Mouse (Mus musculus) neural tube, embryonic 15.5 days (tissue): ENCODE measurements around the gene Etnk1. TPM values are rescaled to one million over a fixed set of nuclear protein-coding genes. Genes with fewer than 3 reads are reported as not detected.

Experiments
- ATAC-seq: fragments of 200-750 bp; cut with Nextera tagmentation; 2 replicates; pipeline ENCODE4 v1.8.0; 2017; ENCODE audit warnings: mild to moderate bottlenecking, moderate TSS enrichment, moderate library complexity; ENCODE audit not compliant: low FRiP score
- H3K27ac ChIP-seq: fragments of 300-500 bp; sonication (generic); replicated peaks from 2 replicates; pipeline ENCODE4 v1.5.1; 2015; ENCODE audit warnings: mild to moderate bottlenecking, inconsistent platforms
- H3K27me3 ChIP-seq: fragments of 300-500 bp; sonication (generic); replicated peaks from 2 replicates; pipeline ENCODE4 v1.6.1; 2015; ENCODE audit warnings: inconsistent platforms
- H3K36me3 ChIP-seq: fragments of 300-500 bp; sonication (generic); 2 replicates; pipeline ENCODE4 v1.6.1; 2015; ENCODE audit warnings: inconsistent platforms
- H3K4me1 ChIP-seq: fragments of 300-500 bp; sonication (generic); 2 replicates; pipeline ENCODE4 v1.6.1; 2015; ENCODE audit warnings: inconsistent platforms
- H3K4me2 ChIP-seq: fragments of 300-500 bp; sonication (generic); 2 replicates; pipeline ENCODE4 v1.6.1; 2015; ENCODE audit warnings: inconsistent platforms, mild to moderate bottlenecking, moderate library complexity
- H3K4me3 ChIP-seq: fragments of 300-500 bp; sonication (generic); replicated peaks from 2 replicates; pipeline ENCODE4 v1.5.1; 2015; ENCODE audit warnings: mild to moderate bottlenecking, inconsistent platforms
- H3K9ac ChIP-seq: fragments of 300-500 bp; sonication (generic); replicated peaks from 2 replicates; pipeline ENCODE4 v1.6.1; 2015; ENCODE audit warnings: mild to moderate bottlenecking, inconsistent platforms
- H3K9me3 ChIP-seq: fragments of 300-500 bp; sonication (generic); replicated peaks from 2 replicates; pipeline ENCODE4 v1.6.1; 2016; ENCODE audit warnings: inconsistent platforms
- WGBS: fragments of 180-500 bp; shearing (Covaris S2); methylation state at CpG from one replicate; pipeline ENCODE4 v1.1.7; 2015; ENCODE audit warnings: mixed read lengths; 5-methylcytosine and 5-hydroxymethylcytosine counted together
- polyA plus RNA-seq: library from polyadenylated mRNA; unstranded; fragments of >200 nt; fragmentation: Nextera tagmentation; extraction: Ambion mirVana; gene quantifications from 2 replicates; pipeline ENCODE4 v1.2.1, GENCODE M21; 2015

Etnk1 gene
- polyA plus RNA-seq, 1 experiment from 2014 or later: 42.0 TPM

DNA sequence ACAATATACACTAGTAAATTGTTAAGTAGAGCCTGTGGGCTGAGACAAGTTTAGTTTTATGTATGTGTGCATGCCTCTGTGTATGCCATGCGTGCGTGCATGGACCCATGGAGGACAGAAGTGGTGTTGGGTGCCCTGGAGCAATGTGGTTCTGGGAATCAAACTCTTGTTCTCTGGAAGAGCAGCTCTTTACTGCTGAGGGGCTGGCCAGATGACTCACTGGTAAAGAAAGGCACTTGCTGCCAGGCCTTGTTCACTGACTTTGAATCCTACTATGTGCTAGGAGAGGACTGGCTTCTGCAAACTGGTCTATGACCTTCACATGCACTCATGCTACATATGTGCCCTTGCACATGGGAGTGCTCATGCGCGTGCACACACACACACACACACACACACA, 7.2 kb downstream of the Etnk1 start:
- peaks cover 16% of the 10 kb centered on the region; the same call in 1 of the 2 replicates for H3K36me3 ChIP-seq
- no peak overlapping the region for H3K9ac ChIP-seq
- H3K4me1 ChIP-seq: peaks cover 27% of the 10 kb centered on the region
- no peak overlapping the region for H3K4me3 ChIP-seq
- no peak for ATAC-seq
- no peaks in the 10 kb centered on the region for H3K9me3 ChIP-seq
- H3K27me3 ChIP-seq: no peaks in the 10 kb centered on the region
- WGBS: 99% methylated on average over 4 of the region's 4 CpGs
- no peak overlapping the region for H3K27ac ChIP-seq
- H3K4me2 ChIP-seq: no peak overlapping the region

DNA sequence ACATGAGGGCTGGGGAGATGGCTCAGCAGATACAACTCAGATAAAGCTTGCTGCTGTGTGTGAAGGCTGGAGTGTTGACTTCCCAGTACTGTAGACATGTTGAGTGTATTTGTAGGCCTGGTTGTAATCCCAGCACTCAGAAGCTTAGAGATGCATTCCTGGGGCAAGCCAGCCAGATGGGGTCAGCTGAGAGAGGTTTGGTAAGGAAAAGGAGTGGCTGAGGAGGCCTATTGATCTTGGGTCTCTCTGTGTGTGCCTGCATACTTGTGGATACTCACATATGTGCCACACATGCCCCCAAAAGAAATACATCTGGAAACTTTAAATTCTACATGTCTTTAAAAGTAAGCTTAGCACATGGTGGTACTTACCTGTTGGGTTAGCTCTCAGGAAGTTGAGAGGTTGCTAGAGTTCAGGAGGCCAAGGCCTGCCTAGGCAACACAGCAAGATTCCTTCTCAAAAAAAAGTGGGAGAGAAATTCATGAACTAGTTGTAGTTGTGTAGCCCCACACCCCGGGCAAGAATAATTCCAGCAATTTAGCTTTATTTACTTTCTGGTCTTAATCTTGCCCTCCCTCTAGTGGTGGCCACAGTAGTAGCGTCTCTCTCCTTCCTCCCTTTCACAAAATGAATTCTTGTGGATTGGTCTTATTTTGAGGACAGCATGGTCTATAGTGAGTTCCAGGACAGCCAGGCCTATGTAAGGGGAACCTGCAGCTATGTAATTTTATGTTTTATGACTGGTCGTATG, 8.1 kb downstream of the Etnk1 start:
- Histone ChIP-seq H3K9me3 (no peaks in the 10 kb centered on the region), H3K27me3 (no peaks in the 10 kb centered on the region), H3K36me3 (peaks cover 16% of the 10 kb centered on the region), H3K4me3 (no peak overlapping the region), H3K9ac (no peak overlapping the region), H3K4me2 (no peak overlapping the region), H3K4me1 (peaks cover 19% of the 10 kb centered on the region), H3K27ac (no peak overlapping the region)
- 43% methylated on average over 3 of the region's 3 CpGs for WGBS
- ATAC-seq: peak; percentile 56

DNA sequence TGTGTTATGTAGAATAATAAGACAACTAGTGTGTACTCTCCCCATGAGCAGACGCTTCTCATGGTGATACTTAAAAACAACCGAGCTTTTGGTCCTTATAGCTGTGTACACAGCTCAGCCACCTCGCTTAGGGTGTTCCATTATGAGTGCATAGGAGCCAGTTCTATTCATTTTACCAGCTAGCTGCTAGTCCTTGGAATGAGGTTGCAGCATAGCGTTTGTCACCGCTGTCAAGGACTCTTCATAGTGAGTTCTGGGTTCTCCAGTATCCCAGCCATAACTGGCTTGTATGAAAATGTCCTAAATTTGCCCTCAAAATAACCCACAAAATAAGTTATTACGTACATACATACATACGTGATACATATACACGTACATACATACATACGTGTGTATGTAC, 9.1 kb downstream of the Etnk1 start:
- Histone ChIP-seq H3K4me3 (no peak overlapping the region), H3K4me1 (peaks cover 10% of the 10 kb centered on the region), H3K36me3 (peaks cover 18% of the 10 kb centered on the region), H3K27ac (no peak overlapping the region), H3K9me3 (no peaks in the 10 kb centered on the region), H3K9ac (no peak overlapping the region), H3K27me3 (no peaks in the 10 kb centered on the region), H3K4me2 (no peak overlapping the region)
- WGBS: 96% methylated on average over 9 of the region's 9 CpGs
- ATAC-seq: no peak

DNA sequence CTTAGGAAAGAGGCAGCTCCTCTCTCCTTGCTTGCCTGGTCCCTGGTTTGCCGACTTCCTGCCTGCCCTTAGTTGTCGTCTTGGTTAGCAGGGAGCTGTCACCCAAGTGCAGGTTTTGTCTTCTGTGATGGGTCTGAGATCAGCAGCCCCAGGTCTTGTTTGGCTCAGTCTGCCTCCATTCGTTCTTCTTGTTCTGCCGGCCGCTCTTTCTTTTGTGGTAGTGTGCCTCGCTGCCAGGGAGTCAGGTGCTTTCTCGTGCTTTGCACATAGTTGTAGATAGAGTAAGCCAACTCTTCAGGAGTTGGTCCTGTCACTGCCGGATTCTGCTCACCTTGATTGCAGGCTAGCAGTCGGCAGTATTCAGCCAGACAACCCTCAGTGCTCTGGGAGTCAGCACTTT, 9.6 kb downstream of the Etnk1 start:
- 85% methylated on average over 9 of the region's 9 CpGs for WGBS
- H3K27me3 ChIP-seq: no peaks in the 10 kb centered on the region
- H3K4me1 ChIP-seq: peaks cover 5% of the 10 kb centered on the region; the same call in 1 of the 2 replicates
- H3K9me3 ChIP-seq: no peaks in the 10 kb centered on the region
- H3K9ac ChIP-seq: no peak overlapping the region
- no peak overlapping the region for H3K27ac ChIP-seq
- no peak overlapping the region for H3K4me2 ChIP-seq
- no peak for ATAC-seq
- no peak overlapping the region for H3K4me3 ChIP-seq
- peaks cover 16% of the 10 kb centered on the region; the same call in 1 of the 2 replicates for H3K36me3 ChIP-seq

DNA sequence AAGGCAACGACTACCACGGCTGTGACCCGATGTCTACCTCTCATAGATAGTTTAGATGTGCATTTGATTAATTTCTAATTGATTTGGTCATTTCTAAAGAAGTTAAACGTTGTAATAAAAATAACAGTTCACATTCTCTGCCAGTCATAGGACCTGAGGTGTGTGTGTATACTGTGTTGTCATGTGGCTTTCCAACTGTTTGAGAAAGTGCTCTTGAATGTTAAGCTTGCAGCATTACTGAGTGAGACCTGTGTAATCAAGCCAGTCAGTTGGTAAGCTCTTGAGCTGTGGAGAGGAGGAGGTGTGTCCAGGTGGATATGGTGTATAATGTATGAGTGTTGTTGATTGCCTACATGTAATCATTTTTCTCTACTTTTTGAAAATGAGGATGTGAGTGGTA, 12.2 kb downstream of the Etnk1 start:
- no peak overlapping the region for H3K27ac ChIP-seq
- no peaks in the 10 kb centered on the region for H3K9me3 ChIP-seq
- 92% methylated on average over 4 of the region's 4 CpGs for WGBS
- H3K4me2 ChIP-seq: no peak overlapping the region
- no peak for ATAC-seq
- H3K9ac ChIP-seq: no peak overlapping the region
- H3K27me3 ChIP-seq: no peaks in the 10 kb centered on the region
- H3K36me3 ChIP-seq: peaks cover 21% of the 10 kb centered on the region
- H3K4me1 ChIP-seq: peaks cover 4% of the 10 kb centered on the region; the same call in 1 of the 2 replicates
- no peak overlapping the region for H3K4me3 ChIP-seq

DNA sequence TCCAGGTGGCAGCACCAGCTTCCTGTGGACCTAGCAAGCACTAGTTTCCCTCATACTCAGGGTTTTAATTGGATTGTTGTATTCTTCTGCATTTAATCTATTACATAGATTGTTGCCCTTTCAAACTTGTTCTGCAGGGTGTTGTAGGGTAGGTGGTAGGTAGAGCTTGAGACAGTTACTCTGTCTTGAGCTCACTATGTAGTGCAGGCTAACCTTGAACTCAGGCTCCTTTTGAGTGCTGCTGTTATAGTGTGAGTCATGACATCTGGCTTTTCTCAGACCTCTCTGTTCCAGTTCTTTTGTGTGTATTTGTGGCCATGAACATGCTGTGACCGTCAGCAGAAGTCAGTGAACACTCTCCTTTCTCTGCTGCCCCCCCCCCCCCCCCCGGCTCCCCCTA, 12.7 kb downstream of the Etnk1 start:
- Histone ChIP-seq H3K9ac (no peak overlapping the region), H3K4me1 (peaks cover 4% of the 10 kb centered on the region; the same call in 1 of the 2 replicates), H3K27ac (no peak overlapping the region), H3K4me3 (no peak overlapping the region), H3K27me3 (no peaks in the 10 kb centered on the region), H3K9me3 (no peaks in the 10 kb centered on the region), H3K36me3 (peaks cover 26% of the 10 kb centered on the region), H3K4me2 (no peak overlapping the region)
- ATAC-seq: no peak
- WGBS: 70% methylated on average over 2 of the region's 2 CpGs

- Histone ChIP-seq H3K4me1 (no peaks in the 10 kb centered on the region), H3K4me3 (no peak overlapping the region), H3K27me3 (no peaks in the 10 kb centered on the region), H3K27ac (no peak overlapping the region), H3K9ac (no peak overlapping the region), H3K36me3 (peaks cover 28% of the 10 kb centered on the region), H3K4me2 (no peak overlapping the region), H3K9me3 (no peaks in the 10 kb centered on the region)
- WGBS: 87% methylated on average over 14 of the region's 14 CpGs
- ATAC-seq: no peak
Measured at GRCm38 (mm10) chr6:143180511-143180910, 13.5 kb downstream of the Etnk1 start.

- Histone ChIP-seq H3K27me3 (no peaks in the 10 kb centered on the region), H3K4me3 (no peak overlapping the region), H3K9ac (no peak overlapping the region), H3K4me1 (no peaks in the 10 kb centered on the region), H3K4me2 (no peak overlapping the region), H3K9me3 (no peaks in the 10 kb centered on the region), H3K36me3 (peaks cover 30% of the 10 kb centered on the region), H3K27ac (no peak overlapping the region)
- ATAC-seq: no peak
- 87% methylated on average over 3 of the region's 3 CpGs for WGBS
Measured at GRCm38 (mm10) chr6:143184099-143184498, 17.1 kb downstream of the Etnk1 start.

GRCm38 (mm10) chr6:143184745-143185144, 17.7 kb downstream of the Etnk1 start:
- no peaks in the 10 kb centered on the region for H3K27me3 ChIP-seq
- H3K36me3 ChIP-seq: peaks cover 30% of the 10 kb centered on the region
- no peaks in the 10 kb centered on the region for H3K9me3 ChIP-seq
- no peak for ATAC-seq
- H3K27ac ChIP-seq: no peak overlapping the region
- H3K4me2 ChIP-seq: no peak overlapping the region
- no peak overlapping the region for H3K9ac ChIP-seq
- 77% methylated on average over 5 of the region's 5 CpGs for WGBS
- no peaks in the 10 kb centered on the region for H3K4me1 ChIP-seq
- H3K4me3 ChIP-seq: no peak overlapping the region

DNA sequence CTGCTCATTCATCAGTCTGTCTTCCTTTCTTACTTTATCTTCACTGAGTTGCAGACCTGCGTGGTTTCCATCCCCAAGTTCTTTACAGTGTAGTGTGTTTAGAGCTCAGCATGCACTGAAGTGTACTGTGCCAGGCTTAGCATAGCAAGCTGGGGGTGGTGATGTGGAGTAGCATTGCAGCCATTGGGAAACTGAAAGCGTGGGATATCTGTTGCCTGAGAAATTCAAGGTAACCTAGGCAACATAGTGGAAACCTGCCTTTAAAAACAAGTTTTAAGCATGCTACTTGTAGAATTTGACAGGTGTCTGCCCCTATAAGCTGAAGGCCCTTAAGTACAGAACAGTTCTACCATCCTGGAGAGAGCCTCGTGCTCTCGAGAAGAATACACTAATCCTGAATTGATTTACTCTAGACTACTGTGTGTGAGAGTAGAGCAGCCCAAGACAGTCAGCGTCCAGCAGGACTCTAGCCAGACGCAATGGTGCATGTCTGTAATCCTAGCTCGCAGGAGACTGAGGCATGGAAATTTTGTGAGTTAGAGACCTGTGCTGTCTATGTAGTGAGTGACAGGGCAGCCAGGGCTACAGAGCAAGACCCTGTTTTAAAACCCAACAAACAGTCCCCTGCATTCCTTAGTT, 23.9 kb downstream of the Etnk1 start:
- no peak overlapping the region for H3K27ac ChIP-seq
- H3K4me3 ChIP-seq: no peak overlapping the region
- no peaks in the 10 kb centered on the region; the same call in 1 of the 2 replicates for H3K4me1 ChIP-seq
- no peak for ATAC-seq
- H3K4me2 ChIP-seq: no peak overlapping the region
- no peaks in the 10 kb centered on the region for H3K27me3 ChIP-seq
- peaks cover 14% of the 10 kb centered on the region for H3K36me3 ChIP-seq
- no peak overlapping the region for H3K9ac ChIP-seq
- WGBS: 75% methylated on average over 7 of the region's 7 CpGs
- H3K9me3 ChIP-seq: no peaks in the 10 kb centered on the region

DNA sequence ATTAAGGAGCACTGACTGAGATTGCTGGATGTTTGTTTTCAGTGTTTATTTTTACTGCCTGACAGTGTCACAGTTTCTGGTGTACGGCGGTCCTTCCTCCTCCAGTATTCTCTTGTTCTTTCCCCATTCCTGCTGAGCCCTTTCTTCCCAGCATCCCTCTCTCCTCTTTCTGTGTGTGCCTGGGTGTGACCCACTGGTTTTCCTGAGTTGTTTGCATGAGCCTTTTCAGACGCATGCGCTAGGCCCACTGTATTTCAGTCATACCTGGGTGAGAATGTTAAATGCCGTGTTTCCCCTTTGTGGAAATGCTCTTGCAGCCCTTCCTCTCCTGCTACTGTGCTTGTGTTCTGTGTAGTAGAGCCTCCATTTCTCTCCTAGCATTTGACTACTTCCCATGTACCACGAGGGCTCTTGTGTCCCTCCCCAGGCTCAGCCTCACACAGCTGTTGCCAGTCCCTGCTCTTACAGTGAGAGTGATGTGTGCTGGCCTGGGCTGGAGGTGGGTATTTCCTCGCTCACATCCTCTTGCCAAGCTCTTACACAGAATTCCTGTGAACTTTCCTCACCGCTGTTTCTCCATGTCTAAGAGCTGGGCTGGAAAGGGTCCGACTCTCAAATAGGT, 24.6 kb downstream of the Etnk1 start:
- H3K4me1 ChIP-seq: no peaks in the 10 kb centered on the region; the same call in 1 of the 2 replicates
- no peak overlapping the region for H3K4me2 ChIP-seq
- H3K9ac ChIP-seq: no peak overlapping the region
- H3K9me3 ChIP-seq: no peaks in the 10 kb centered on the region
- H3K27ac ChIP-seq: no peak overlapping the region
- ATAC-seq: 0 out of 2 replicates have a peak, but pooled peaks have one; percentile 38
- WGBS: 85% methylated on average over 9 of the region's 9 CpGs
- no peak overlapping the region for H3K4me3 ChIP-seq
- H3K36me3 ChIP-seq: peaks cover 17% of the 10 kb centered on the region
- no peaks in the 10 kb centered on the region for H3K27me3 ChIP-seq

DNA sequence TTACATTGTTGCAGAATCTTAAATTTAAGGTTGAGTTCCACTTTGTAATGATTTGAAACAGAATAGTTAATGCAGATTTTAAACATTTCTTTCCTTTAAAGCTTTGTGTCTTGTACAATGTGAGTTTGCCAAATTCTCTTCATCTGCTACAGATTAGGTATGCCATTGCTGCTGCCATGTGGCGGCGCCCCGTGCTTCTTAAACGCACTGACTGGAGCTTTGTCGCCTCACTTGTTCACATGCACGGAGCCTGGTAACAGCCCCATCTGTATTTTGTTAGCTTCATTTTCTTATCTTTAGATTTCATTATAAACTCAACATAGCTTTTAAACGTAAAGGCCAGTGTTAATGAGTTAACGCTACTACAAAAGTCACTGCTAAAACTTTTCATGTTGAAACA, 25.7 kb downstream of the Etnk1 start:
- no peak for ATAC-seq
- H3K9ac ChIP-seq: no peak overlapping the region
- no peaks in the 10 kb centered on the region for H3K9me3 ChIP-seq
- H3K36me3 ChIP-seq: peaks cover 28% of the 10 kb centered on the region
- H3K4me2 ChIP-seq: no peak overlapping the region
- no peaks in the 10 kb centered on the region for H3K27me3 ChIP-seq
- 89% methylated on average over 8 of the region's 8 CpGs for WGBS
- no peaks in the 10 kb centered on the region; the same call in 1 of the 2 replicates for H3K4me1 ChIP-seq
- H3K27ac ChIP-seq: no peak overlapping the region
- H3K4me3 ChIP-seq: no peak overlapping the region
